Mouse (Mus musculus) forebrain, embryonic 16.5 days (tissue): ENCODE results near the gene Snrnp25. TPM values are rescaled to one million over a fixed set of nuclear protein-coding genes. Genes with fewer than 3 reads are reported as not detected.
"Not testable (repeated sequence)": the region's sequence is repeated elsewhere in the genome, so short reads cannot be mapped to it uniquely, and the experiment has no call there.

Experiments
- ATAC-seq: fragments of 200-750 bp; cut with Nextera tagmentation; 2 replicates; pipeline ENCODE4 v1.8.0; 2017; ENCODE audit warnings: mild to moderate bottlenecking, moderate library complexity
- H3K27ac ChIP-seq: fragments of 300-500 bp; sonication (generic); 2 replicates; pipeline ENCODE4 v1.5.1; 2014; ENCODE audit warnings: low read length, control low read depth
- H3K27me3 ChIP-seq: fragments of 300-500 bp; sonication (generic); replicated peaks from 2 replicates; pipeline ENCODE4 v1.6.1; 2014; ENCODE audit warnings: low read length; ENCODE audit not compliant: control insufficient read depth, insufficient read depth
- H3K36me3 ChIP-seq: fragments of 300-500 bp; sonication (generic); 2 replicates; pipeline ENCODE4 v1.6.1; 2014; ENCODE audit not compliant: control insufficient read depth, insufficient read depth
- H3K4me1 ChIP-seq: fragments of 300-500 bp; sonication (generic); replicated peaks from 2 replicates; pipeline ENCODE4 v1.6.1; 2014; ENCODE audit warnings: low read length; ENCODE audit not compliant: control insufficient read depth, insufficient read depth
- H3K4me2 ChIP-seq: fragments of 300-500 bp; sonication (generic); 2 replicates; pipeline ENCODE4 v1.6.1; 2014; ENCODE audit warnings: mild to moderate bottlenecking, low read length, control low read depth
- H3K4me3 ChIP-seq: fragments of 300-500 bp; sonication (generic); replicated peaks from 2 replicates; pipeline ENCODE4 v1.5.1; 2014; ENCODE audit warnings: mild to moderate bottlenecking, low read length, control low read depth
- H3K9ac ChIP-seq: fragments of 300-500 bp; sonication (generic); replicated peaks from 2 replicates; pipeline ENCODE4 v1.6.1; 2014; ENCODE audit warnings: low read depth, low read length, control low read depth
- H3K9me3 ChIP-seq: fragments of 300-500 bp; sonication (generic); 2 replicates; pipeline ENCODE4 v1.6.1; 2016; ENCODE audit warnings: low read length; ENCODE audit not compliant: control insufficient read depth
- WGBS: fragments of 180-500 bp; shearing (Covaris S2); extraction: QIAGEN DNeasy Blood & Tissue Kit; methylation state at CpG from one replicate; pipeline ENCODE4 v1.1.7; 2014; 5-methylcytosine and 5-hydroxymethylcytosine counted together
- polyA plus RNA-seq: library from polyadenylated mRNA; unstranded; fragments of >200 nt; fragmentation: Nextera tagmentation; extraction: Ambion mirVana; gene quantifications from 2 replicates; pipeline ENCODE4 v1.2.1, GENCODE M21; 2015

The Snrnp25 gene
- polyA plus RNA-seq, 1 experiment from 2014 or later, result 45.0 TPM

DNA sequence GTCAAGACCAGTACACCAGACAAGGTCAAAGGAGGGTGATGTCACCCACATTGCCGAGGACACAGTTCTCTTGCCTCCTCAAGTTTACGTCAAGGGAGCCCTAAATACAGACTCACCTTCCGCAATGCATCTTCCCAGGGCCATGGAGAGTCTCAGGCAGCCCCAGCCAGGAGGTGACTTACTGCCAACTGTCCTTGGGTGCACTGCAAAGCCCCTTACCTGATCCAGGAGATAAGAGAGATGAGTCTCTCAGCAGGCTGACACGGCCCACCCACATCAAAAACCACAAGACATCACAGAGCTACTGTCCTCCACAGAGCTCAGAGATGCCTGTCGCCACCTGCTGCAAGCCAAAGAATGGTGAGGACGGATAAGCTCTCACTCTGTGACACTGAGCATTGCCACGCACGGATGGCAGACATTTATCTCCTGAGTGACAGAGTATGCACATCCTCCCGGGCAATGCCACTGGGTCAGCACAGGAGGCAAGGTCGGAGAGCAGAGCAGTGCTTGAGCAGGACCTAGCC is 5.1 kb upstream of the Snrnp25 start, which contains the start of gene Il9r:
TSS of gene Il9r (minus strand) at position 205 of the 527 bp plus-strand sequence.
- no peaks in the 10 kb centered on the region; the same call in 1 of the 2 replicates for H3K27me3 ChIP-seq
- H3K27ac ChIP-seq, result no peak within 1 kb of the TSS
- no peak within 1 kb of the TSS for H3K4me3 ChIP-seq
- WGBS, result 84% methylated on average over 10 of the region's 10 CpGs
- no peaks in the 10 kb centered on the region for H3K9me3 ChIP-seq
- no peak within 1 kb of the TSS for H3K9ac ChIP-seq
- ATAC-seq, result no peak
- 0 out of 2 replicates have a peak, but pooled peaks cover 5% of the 10 kb centered on the region for H3K4me1 ChIP-seq
- no peaks in the 10 kb centered on the region for H3K36me3 ChIP-seq
- no peak within 1 kb of the TSS for H3K4me2 ChIP-seq

DNA sequence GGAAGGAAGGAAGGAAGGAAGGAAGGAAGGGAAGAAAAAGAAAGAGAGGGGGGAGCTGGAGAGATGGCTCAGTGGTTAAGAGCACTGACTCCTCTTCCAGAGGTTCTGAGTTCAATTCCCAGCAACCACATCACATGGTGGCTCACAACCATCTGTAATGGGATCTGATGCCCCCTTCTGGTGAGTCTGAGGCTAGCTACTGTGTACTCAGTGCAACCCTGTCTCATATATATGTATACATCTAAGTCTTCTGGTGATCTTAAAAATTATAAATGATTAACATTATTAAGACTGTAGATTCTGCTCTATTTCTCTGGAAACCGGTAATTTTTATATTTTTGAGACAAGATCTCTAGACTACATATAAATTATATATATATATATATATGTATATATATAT is 4.2 kb upstream of the Snrnp25 start:
- H3K9me3 ChIP-seq, H3K27me3 ChIP-seq, H3K4me3 ChIP-seq, H3K4me2 ChIP-seq, H3K36me3 ChIP-seq, H3K27ac ChIP-seq, H3K9ac ChIP-seq, ATAC-seq, H3K4me1 ChIP-seq: not testable (repeated sequence)
- 70% methylated on average over 1 of the region's 1 CpGs for WGBS

DNA sequence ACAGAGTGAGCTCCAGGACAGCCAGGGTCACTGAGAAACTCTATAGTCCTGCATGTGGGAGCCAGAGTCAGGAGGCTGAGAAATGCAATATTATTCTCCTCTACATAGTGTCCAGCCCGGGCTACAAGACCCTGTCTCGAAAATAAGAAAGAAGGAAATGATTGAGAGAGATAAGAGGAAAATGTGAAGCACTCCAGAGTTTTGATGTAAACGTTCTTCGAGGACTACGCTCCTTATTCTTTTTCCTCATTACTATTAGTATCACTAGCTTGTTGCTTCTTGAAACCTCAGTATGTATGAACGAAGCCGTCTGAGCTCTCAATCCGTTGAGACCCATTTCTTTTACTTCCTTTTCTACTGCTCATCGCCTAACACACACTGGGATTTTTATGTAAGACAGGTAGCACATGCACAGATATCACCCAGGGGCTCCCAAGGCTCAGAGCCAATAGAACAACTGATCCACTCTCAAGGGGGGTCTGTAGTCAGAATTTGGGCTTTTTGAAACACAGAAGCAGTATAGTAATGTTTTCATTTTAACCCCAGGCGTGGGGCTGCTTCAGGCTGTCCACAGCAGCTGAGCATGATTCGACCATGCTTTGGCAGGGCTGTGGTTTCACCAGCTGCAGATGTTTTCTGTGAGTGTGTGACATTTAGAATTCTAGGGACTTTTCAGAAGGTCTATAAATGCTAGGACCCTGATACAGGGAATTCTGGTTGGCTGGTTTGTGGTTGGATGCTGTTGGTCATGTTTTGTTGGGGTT is 3.1 kb upstream of the Snrnp25 start:
- H3K36me3 ChIP-seq, result no peaks in the 10 kb centered on the region
- no peak overlapping the region for H3K27ac ChIP-seq
- no peak overlapping the region for H3K4me2 ChIP-seq
- no peak overlapping the region for H3K9ac ChIP-seq
- H3K27me3 ChIP-seq, result no peaks in the 10 kb centered on the region; the same call in 1 of the 2 replicates
- H3K4me1 ChIP-seq, result peaks cover 9% of the 10 kb centered on the region
- no peak for ATAC-seq
- no peak overlapping the region for H3K4me3 ChIP-seq
- H3K9me3 ChIP-seq, result no peaks in the 10 kb centered on the region
- WGBS, result 84% methylated on average over 11 of the region's 11 CpGs

DNA sequence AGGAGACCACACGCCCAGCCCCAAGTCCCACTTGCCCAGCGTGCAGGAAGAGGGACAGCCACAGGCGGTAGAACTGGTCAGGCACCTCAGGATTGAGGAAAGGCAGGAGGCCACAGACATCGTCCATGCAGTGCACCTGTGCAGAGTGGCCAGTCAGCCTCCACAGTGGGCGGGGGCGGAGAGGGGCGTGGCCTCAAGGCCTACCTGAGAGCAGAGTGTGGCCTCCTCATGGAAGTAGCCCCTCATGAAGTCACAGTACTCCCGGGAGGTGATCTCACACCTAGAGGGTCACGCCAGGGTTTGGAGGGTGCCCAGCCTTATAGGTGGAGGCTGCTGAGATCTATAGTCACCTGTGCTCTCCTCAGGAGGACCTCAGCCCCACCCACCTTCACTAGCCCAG is 5.4 kb downstream of the Snrnp25 start:
- ATAC-seq, result no peak
- Histone ChIP-seq H3K27ac (no peak overlapping the region), H3K4me1 (peaks cover 4% of the 10 kb centered on the region), H3K9me3 (no peaks in the 10 kb centered on the region), H3K4me2 (no peak overlapping the region), H3K9ac (no peak overlapping the region), H3K36me3 (no peaks in the 10 kb centered on the region), H3K4me3 (no peak overlapping the region), H3K27me3 (no peaks in the 10 kb centered on the region)
- WGBS, result 92% methylated on average over 9 of the region's 9 CpGs

DNA sequence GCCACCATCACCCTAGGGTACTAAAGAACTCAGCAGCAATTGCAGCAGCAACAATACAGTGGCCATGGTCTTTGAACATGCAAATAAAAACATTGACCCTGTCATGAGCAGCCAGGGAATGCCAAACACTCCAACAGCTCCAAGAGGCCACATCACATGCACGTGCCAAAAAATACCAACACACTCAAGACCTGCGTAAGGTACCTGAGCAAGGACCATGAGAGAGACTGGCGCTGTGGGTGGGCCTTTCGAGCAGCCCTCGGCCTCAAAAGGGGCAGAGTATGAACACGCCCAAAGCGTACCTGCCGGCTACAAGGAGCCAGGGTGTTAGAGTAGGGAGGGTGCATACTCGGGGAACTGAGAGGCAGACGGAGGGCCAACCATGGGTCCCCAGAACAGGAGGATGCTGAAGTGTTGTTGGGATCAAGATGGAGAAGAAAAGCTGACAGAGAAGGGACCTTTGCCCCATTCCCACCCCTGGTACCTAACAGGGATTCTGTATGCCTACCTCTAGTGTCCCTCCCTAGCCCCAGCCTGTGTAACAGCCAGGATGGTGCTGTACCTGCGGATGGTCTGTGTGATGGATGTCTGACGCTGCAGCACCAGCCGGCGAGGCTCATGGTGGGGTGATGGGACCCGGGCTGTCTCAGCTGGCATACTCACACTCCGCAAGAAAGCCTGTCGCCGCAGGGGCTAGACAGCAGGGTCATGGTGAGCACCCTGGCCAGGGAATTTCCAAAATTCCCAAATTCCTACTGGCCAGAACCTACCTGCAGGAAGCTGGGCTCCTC is 10.4 kb downstream of the Snrnp25 start:
- Histone ChIP-seq H3K4me3 (no peak overlapping the region), H3K9me3 (no peaks in the 10 kb centered on the region), H3K36me3 (no peaks in the 10 kb centered on the region), H3K27ac (no peak overlapping the region), H3K9ac (no peak overlapping the region), H3K4me1 (peaks cover 6% of the 10 kb centered on the region; the same call in 1 of the 2 replicates), H3K4me2 (no peak overlapping the region), H3K27me3 (peaks cover 1% of the 10 kb centered on the region; the same call in 1 of the 2 replicates)
- no peak for ATAC-seq
- WGBS, result 93% methylated on average over 18 of the region's 18 CpGs

DNA sequence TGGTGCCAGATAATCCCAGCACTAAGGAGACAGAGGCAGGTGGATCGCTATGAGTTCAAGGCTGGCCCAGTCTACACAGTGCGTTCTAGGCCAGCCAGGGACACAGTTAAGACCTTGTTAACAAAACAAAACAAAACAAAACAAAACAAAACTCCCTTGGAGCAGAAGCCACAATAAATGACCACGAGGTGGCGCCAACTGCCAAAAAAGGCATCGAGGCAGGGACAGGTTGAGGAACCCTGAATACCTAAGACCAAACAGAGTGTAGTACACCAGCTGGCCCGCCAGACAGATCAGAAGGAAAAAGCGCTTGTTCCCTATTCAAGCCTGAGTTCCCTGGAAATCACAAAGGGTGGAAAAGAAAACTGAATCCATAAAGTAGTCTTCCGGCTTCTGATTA is 11.6 kb downstream of the Snrnp25 start:
- H3K9me3 ChIP-seq, result no peaks in the 10 kb centered on the region
- H3K27ac ChIP-seq, result no peak overlapping the region
- H3K4me2 ChIP-seq, result no peak overlapping the region
- ATAC-seq, result peak; percentile 62
- 17% methylated on average over 8 of the region's 8 CpGs for WGBS
- no peak overlapping the region for H3K4me3 ChIP-seq
- H3K27me3 ChIP-seq, result peaks cover 7% of the 10 kb centered on the region
- no peak overlapping the region for H3K9ac ChIP-seq
- H3K4me1 ChIP-seq, result peaks cover 14% of the 10 kb centered on the region
- H3K36me3 ChIP-seq, result no peaks in the 10 kb centered on the region

DNA sequence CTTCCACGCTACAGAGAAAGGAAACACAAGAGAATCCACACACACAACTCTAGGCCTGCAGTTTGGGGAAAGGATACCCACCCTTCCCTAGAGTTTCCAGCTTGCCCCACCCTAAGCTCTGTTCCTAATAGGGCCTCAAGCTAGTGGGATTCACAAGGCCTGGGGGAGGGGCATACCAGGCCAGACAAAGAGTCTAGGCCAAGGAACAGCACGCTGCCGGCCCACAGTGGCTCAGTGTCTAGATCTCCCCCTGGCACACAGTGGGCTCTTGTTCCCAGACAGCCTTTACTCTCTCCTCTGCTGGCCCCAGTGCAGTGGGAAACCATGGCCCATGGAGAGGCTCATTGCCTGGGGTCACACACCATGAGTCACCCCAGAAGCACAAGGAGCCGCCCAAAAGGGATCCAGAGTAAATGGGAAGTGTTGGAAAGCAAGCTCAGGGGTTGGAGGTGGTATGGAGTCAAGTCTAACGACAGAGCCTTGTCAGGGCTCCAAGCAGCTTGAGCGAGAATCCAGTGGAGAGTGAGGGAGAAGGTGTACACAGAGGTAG is 13.4 kb downstream of the Snrnp25 start:
- Histone ChIP-seq H3K27ac (no peak overlapping the region), H3K4me3 (no peak overlapping the region), H3K9ac (no peak overlapping the region), H3K36me3 (no peaks in the 10 kb centered on the region), H3K27me3 (peaks cover 13% of the 10 kb centered on the region), H3K4me2 (no peak overlapping the region), H3K9me3 (no peaks in the 10 kb centered on the region), H3K4me1 (peaks cover 22% of the 10 kb centered on the region)
- 51% methylated on average over 6 of the region's 6 CpGs for WGBS
- ATAC-seq, result no peak

DNA sequence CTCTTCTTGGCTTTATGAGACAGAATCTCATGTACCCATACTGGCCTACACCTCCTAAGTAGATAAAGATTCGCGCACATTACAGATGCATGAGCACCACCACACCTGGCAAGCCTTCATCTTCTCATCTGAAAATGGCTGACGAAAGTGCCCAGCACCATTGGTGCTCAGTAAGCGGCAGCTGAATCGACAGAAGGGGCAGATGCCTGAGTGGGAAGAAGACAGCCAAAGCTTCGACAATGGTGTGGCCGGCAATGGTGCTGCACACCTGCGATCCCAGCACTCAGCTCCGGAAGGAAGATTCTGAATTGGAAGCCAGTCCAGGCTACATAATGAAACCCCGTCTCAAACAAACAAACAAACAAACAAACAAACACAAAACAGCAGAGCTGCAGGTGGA is 14.1 kb downstream of the Snrnp25 start:
- Histone ChIP-seq H3K27ac (no peak overlapping the region), H3K4me3 (no peak overlapping the region), H3K36me3 (no peaks in the 10 kb centered on the region), H3K9ac (no peak overlapping the region), H3K4me2 (no peak overlapping the region), H3K27me3 (peaks cover 17% of the 10 kb centered on the region), H3K9me3 (no peaks in the 10 kb centered on the region), H3K4me1 (peaks cover 22% of the 10 kb centered on the region)
- ATAC-seq, result no peak
- 83% methylated on average over 10 of the region's 10 CpGs for WGBS
